Mouse (Mus musculus) cortical plate, adult 2 months (tissue): ENCODE measurements around the gene Peli2.

Experiments used
- CTCF ChIP-seq: fragments of 200-500 bp; IDR thresholded peaks from 2 replicates; pipeline ENCODE4 v1.5.1; 2011; ENCODE audit warnings: mild to moderate bottlenecking, control low read depth, low read length; ENCODE audit not compliant: insufficient read depth; ENCODE audit errors: extremely low read depth
- POLR2A ChIP-seq: fragments of 200-500 bp; IDR thresholded peaks from 2 replicates; pipeline ENCODE4 v1.6.1; 2011; ENCODE audit warnings: mild to moderate bottlenecking, low read length, control low read depth; ENCODE audit not compliant: insufficient read depth; ENCODE audit errors: extremely low read depth

DNA sequence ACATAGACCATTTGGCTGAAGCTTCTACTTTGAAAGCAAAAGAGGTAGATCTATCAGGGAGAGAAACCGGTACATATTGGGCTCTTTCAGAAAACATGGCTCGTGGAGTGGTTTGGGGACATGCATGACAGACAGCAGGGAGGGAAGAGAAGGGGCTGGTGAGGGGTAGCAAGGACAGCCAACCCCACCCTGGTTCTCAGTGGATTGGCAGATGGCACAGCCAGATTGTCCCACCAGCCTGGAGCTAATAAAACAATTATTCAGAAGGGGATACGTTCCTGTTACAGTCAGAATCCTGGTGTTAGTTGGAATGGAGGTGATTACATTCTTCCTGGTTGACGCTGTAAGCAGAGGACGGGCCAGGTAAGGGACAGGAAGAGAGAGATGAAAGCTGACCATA lies 2.6 kb upstream of the Peli2 start:
- TF ChIP-seq CTCF, result no peak
- TF ChIP-seq POLR2A, result no peak
